Mouse (Mus musculus) heart, embryonic 10.5 days (tissue): ENCODE measurements around the gene Hpf1. TPM values are rescaled to one million over a fixed set of nuclear protein-coding genes. Genes with fewer than 3 reads are reported as not detected.

ENCODE experiments used
- polyA plus RNA-seq: library from polyadenylated mRNA; unstranded; fragments of >200 nt; fragmentation: Nextera tagmentation; extraction: Ambion mirVana; gene quantifications from 2 replicates; pipeline ENCODE4 v1.2.1, GENCODE M21; 2016

The Hpf1 gene
- polyA plus RNA-seq, 1 experiment from 2014 or later: 98.3 TPM

Other genes starting within 250 kb of the Hpf1 start
- gene Clcn3, start 92.9 kb downstream of the Hpf1 start, polyA plus RNA-seq: 21.7 and 26.0 TPM in 2 replicates
- gene Nek1, start 102.8 kb downstream of the Hpf1 start, polyA plus RNA-seq: 12.8 and 13.7 TPM in 2 replicates